In genomic region chr2:92485640-92486295, GRCm38 (mm10) we compare ENCODE assay signal across 8 mouse cellular contexts. TPM values are rescaled to one million over a fixed set of nuclear protein-coding genes. Genes with fewer than 3 reads are reported as not detected.
DNase-seq lines count a peak whose midpoint lies in the region; ATAC-seq lines count a peak whose summit lies in the region.

No protein-coding gene starts in this region.

- H3K4me3 ChIP-seq in kidney, embryonic 14.5 days (ENCODE audit: low read length), result no peak overlapping the region; the same call in 1 of the 2 replicates
- H3K4me3 ChIP-seq in liver, embryonic 11.5 days (ENCODE audit: low read depth, low read length), result no peak overlapping the region
- no peak overlapping the region for H3K4me3 ChIP-seq in stomach, embryonic 15.5 days (replicated peaks)

- intact Hi-C loops in heart, postnatal 25 days (cut with DNase I), result loop anchor here (2.0 to 10.0 kb wide), 4 partner anchors 42 to 325 kb away; no protein-coding TSS in a partner anchor

- ATAC-seq in kidney, embryonic 14.5 days (ENCODE audit: low FRiP score, low TSS enrichment), result 0 out of 2 replicates have a peak, but pooled peaks have one; percentile 54
- ATAC-seq in liver, embryonic 11.5 days (replicated peaks; ENCODE audit: low FRiP score), result 0 out of 2 replicates have a peak, but pooled peaks have one; percentile 34
- ATAC-seq in stomach, embryonic 15.5 days (ENCODE audit: insufficient read depth, low FRiP score, low read depth), result no peak

- no peaks in the 10 kb centered on the region for H3K9me3 ChIP-seq in kidney, embryonic 14.5 days (ENCODE audit: control insufficient read depth, low read length)
- H3K9me3 ChIP-seq in liver, embryonic 11.5 days (ENCODE audit: control insufficient read depth, low read length), result no peaks in the 10 kb centered on the region
- H3K9me3 ChIP-seq in stomach, embryonic 15.5 days, result no peaks in the 10 kb centered on the region

- no peaks in the 10 kb centered on the region for H3K36me3 ChIP-seq in kidney, embryonic 14.5 days (ENCODE audit: control insufficient read depth, insufficient read depth, low read length)
- no peaks in the 10 kb centered on the region for H3K36me3 ChIP-seq in liver, embryonic 11.5 days (ENCODE audit: control insufficient read depth, insufficient read depth, low read length)
- no peaks in the 10 kb centered on the region for H3K36me3 ChIP-seq in stomach, embryonic 15.5 days

- peaks cover 21% of the 10 kb centered on the region for H3K27me3 ChIP-seq in kidney, embryonic 14.5 days (ENCODE audit: control insufficient read depth, insufficient read depth, low read length)
- H3K27me3 ChIP-seq in liver, embryonic 11.5 days (replicated peaks; ENCODE audit: control insufficient read depth, insufficient read depth, low read length), result peaks cover 22% of the 10 kb centered on the region
- peaks cover 18% of the 10 kb centered on the region; the same call in 1 of the 2 replicates for H3K27me3 ChIP-seq in stomach, embryonic 15.5 days (replicated peaks)

- no peak overlapping the region for H3K27ac ChIP-seq in kidney, embryonic 14.5 days (ENCODE audit: low read depth, low read length)
- no peak overlapping the region for H3K27ac ChIP-seq in liver, embryonic 11.5 days (ENCODE audit: low read depth, low read length)
- no peak overlapping the region for H3K27ac ChIP-seq in stomach, embryonic 15.5 days

- DNase-seq in heart, adult 11 months, result peak; percentile 96
- no peak for DNase-seq in heart, postnatal 25 days (ENCODE audit: low spot score)
- peak; percentile 81 for DNase-seq in embryo, embryonic 9.5 days (ENCODE audit: extremely low spot score)
- DNase-seq in heart, adult 8-10 months (ENCODE audit: low spot score), result peak; percentile 53
- DNase-seq in liver, embryonic 11.5 days (ENCODE audit: low spot score), result peak; percentile 75
- peak; percentile 62 for DNase-seq in naive thymus-derived CD4-positive, alpha-beta T cell, adult 2 months (ENCODE audit: low read depth)

- H3K9ac ChIP-seq in kidney, embryonic 14.5 days (ENCODE audit: low read depth, low read length), result no peak overlapping the region
- H3K9ac ChIP-seq in liver, embryonic 11.5 days (ENCODE audit: low read depth, low read length), result no peak overlapping the region
- no peak overlapping the region for H3K9ac ChIP-seq in stomach, embryonic 15.5 days

- H3K4me2 ChIP-seq in kidney, embryonic 14.5 days (replicated peaks; ENCODE audit: low read depth, low read length), result peak overlapping the region; percentile 32; the same call in 1 of the 2 replicates
- H3K4me2 ChIP-seq in liver, embryonic 11.5 days, result peak overlapping the region; percentile 38
- peak overlapping the region; percentile 43; the same call in 1 of the 2 replicates for H3K4me2 ChIP-seq in stomach, embryonic 15.5 days

- 0 out of 2 replicates have a peak, but pooled peaks cover 7% of the 10 kb centered on the region for H3K4me1 ChIP-seq in kidney, embryonic 14.5 days (ENCODE audit: control insufficient read depth, insufficient read depth, low read length)
- H3K4me1 ChIP-seq in liver, embryonic 11.5 days (replicated peaks; ENCODE audit: control insufficient read depth, insufficient read depth, low read length), result 0 out of 2 replicates have a peak, but pooled peaks cover 2% of the 10 kb centered on the region
- H3K4me1 ChIP-seq in stomach, embryonic 15.5 days, result no peaks in the 10 kb centered on the region

- WGBS in kidney, embryonic 14.5 days, result 7% methylated on average over 15 of the region's 15 CpGs
- WGBS in liver, embryonic 11.5 days, result 9% methylated on average over 15 of the region's 15 CpGs
- 8% methylated on average over 15 of the region's 15 CpGs for WGBS in stomach, embryonic 15.5 days

RNA-seq across cellular contexts. Expression of gene Slc35c1, which starts 25.4 kb away (rescaled TPM):
- total RNA-seq in heart, postnatal 25 days (2021), result 1 to 10 TPM; 6.1 to 6.6 TPM
- 1 to 10 TPM; 5.5 to 6.8 (median 6.2) TPM for total RNA-seq in heart, adult 8-10 months (2022)
- 6.9 and 13.6 TPM in 2 replicates for polyA plus RNA-seq in kidney, embryonic 14.5 days (2014; fragmentation: Nextera tagmentation; extraction: Ambion mirVana)
- 26.8 and 27.4 TPM in 2 replicates for polyA plus RNA-seq in liver, embryonic 11.5 days (2014; fragmentation: Nextera tagmentation; extraction: Ambion mirVana)
- polyA plus RNA-seq in stomach, embryonic 15.5 days (2015; fragmentation: Nextera tagmentation; extraction: Ambion mirVana), result 27.1 and 31.0 TPM in 2 replicates

RNA-seq across cellular contexts. Expression of gene Cry2, which starts 51.9 kb away (rescaled TPM):
- 10 to 100 TPM; 14.2 to 25.9 TPM for total RNA-seq in heart, postnatal 25 days (2021)
- 10 to 100 TPM; 22.6 to 35.6 (median 32.8) TPM for total RNA-seq in heart, adult 8-10 months (2022)
- polyA plus RNA-seq in kidney, embryonic 14.5 days (2014; fragmentation: Nextera tagmentation; extraction: Ambion mirVana), result 13.8 and 21.3 TPM in 2 replicates
- polyA plus RNA-seq in liver, embryonic 11.5 days (2014; fragmentation: Nextera tagmentation; extraction: Ambion mirVana), result 20.6 and 22.5 TPM in 2 replicates
- polyA plus RNA-seq in stomach, embryonic 15.5 days (2015; fragmentation: Nextera tagmentation; extraction: Ambion mirVana), result 19.2 and 23.6 TPM in 2 replicates
